Mouse (Mus musculus) ES-Bruce4 (cell line): ENCODE measurements at regions not wholly inside any gene's neighbourhood (a gene's known extent, or its start where the extent isn't known, plus 50 kb on each side); places are given as distances from the start of the nearest gene placed in this dataset.

ENCODE experiments used
- H3K27ac ChIP-seq: 2 replicates; pipeline ENCODE4 v1.5.1; 2012; ENCODE audit warnings: low read length, inconsistent platforms; ENCODE audit not compliant: insufficient read depth
- H3K27me3 ChIP-seq: 2 replicates; pipeline ENCODE4 v1.6.1; 2012; ENCODE audit warnings: mild to moderate bottlenecking, low read length, inconsistent platforms; ENCODE audit not compliant: control insufficient read depth, poor library complexity, insufficient read depth, severe bottlenecking
- H3K36me3 ChIP-seq: 2 replicates; pipeline ENCODE4 v1.6.1; 2012; ENCODE audit warnings: inconsistent platforms, mild to moderate bottlenecking, low read length, moderate library complexity; ENCODE audit not compliant: control insufficient read depth, poor library complexity, insufficient read depth, severe bottlenecking
- H3K4me1 ChIP-seq: one replicate; pipeline ENCODE4 v1.8.1; 2011; ENCODE audit warnings: low read length; ENCODE audit not compliant: control insufficient read depth, insufficient read depth
- H3K4me3 ChIP-seq: 2 replicates; pipeline ENCODE4 v1.5.1; 2011; ENCODE audit warnings: low read depth, mild to moderate bottlenecking, low read length
- H3K9ac ChIP-seq: 2 replicates; pipeline ENCODE4 v1.6.1; 2012; ENCODE audit warnings: low read depth, mild to moderate bottlenecking, inconsistent platforms; ENCODE audit not compliant: poor library complexity, severe bottlenecking
- H3K9me3 ChIP-seq: replicated peaks from 2 replicates; pipeline ENCODE4 v1.6.1; 2012; ENCODE audit warnings: mild to moderate bottlenecking, low read length, inconsistent platforms; ENCODE audit not compliant: control insufficient read depth, poor library complexity, insufficient read depth, severe bottlenecking
- CTCF ChIP-seq: IDR thresholded peaks from one replicate; pipeline ENCODE4 v1.8.1; 2011; ENCODE audit warnings: low read depth, low read length
- EP300 ChIP-seq: IDR thresholded peaks from 2 replicates; pipeline ENCODE4 v1.6.1; 2011; ENCODE audit warnings: low read depth, low read length; ENCODE audit not compliant: insufficient read depth
- POLR2A ChIP-seq: IDR thresholded peaks from one replicate; pipeline ENCODE4 v1.8.1; 2011; ENCODE audit warnings: low read length; ENCODE audit not compliant: insufficient read depth

DNA sequence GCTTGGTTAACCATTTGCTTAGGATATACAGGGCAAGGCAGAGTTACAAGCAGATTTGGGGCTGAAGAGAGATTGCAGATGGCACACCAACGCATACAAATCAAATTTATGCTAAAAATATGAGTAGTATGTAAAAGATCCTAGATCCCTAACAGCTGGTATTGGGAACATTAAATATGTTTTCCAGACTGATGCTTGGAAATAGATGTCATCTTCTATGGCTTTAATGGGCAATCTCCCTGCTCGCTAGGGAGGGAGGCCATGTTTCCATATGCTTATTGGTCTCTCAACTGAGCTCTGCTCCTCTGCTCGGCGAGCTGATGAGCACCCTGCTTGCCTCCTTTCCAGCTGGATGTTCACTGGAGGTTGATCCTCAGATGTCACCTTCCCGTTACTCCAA is 82.0 kb upstream of the Slc35f3 start:
- Histone ChIP-seq H3K27ac (no peak overlapping the region), H3K27me3 (no peaks in the 10 kb centered on the region), H3K4me3 (no peak overlapping the region), H3K9me3 (no peaks in the 10 kb centered on the region), H3K36me3 (no peaks in the 10 kb centered on the region), H3K9ac (no peak overlapping the region), H3K4me1 (no peaks in the 10 kb centered on the region)
- TF ChIP-seq CTCF, result no peak
- no peak for TF ChIP-seq POLR2A
- TF ChIP-seq EP300, result no peak

DNA sequence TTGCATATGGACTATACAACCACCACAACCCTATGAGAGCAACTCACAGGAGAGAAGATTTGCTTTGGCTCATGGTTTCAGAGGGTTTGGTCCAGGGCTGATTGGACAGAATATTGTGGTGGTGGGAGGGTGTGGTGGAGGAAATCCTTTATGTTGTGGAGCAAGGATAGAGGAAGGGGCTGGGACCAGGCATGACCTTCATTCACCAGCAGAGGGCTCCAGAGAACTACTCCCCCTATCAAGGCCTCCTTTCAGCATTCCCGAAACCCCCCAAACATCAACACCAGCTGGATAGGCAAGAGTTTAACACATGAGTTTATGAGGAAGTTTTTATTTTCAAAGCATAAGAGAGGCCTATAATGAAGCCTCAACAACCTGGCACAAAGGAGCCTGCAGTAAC is 76.7 kb upstream of the Slc35f3 start:
- Histone ChIP-seq H3K9me3 (no peaks in the 10 kb centered on the region), H3K4me3 (no peak overlapping the region), H3K9ac (no peak overlapping the region), H3K4me1 (no peaks in the 10 kb centered on the region), H3K27ac (no peak overlapping the region), H3K27me3 (no peaks in the 10 kb centered on the region), H3K36me3 (no peaks in the 10 kb centered on the region)
- TF ChIP-seq CTCF (peak; percentile 44), EP300 (no peak), POLR2A (no peak)

DNA sequence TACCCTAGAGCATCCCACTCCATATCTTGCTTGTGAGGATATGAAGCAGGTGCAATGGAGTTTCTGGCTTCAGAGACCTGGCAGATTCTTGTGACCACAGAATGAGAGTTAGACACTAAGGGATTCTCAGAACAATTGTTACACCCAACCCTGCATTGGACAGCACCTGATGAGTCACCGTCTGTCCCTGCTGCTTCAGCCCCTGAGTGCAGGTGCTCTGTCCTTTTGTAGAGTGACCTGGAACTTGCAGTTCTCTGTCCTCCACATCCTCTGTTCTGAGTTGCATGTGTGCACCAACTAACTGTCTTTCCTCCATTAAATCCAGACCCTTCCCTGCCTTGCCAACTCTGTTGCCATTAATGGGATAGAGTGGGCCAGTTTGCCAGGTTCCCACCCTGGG is 66.6 kb upstream of the Slc35f3 start:
- H3K9ac ChIP-seq, result no peak overlapping the region
- TF ChIP-seq EP300, result no peak
- H3K9me3 ChIP-seq, result peaks cover 19% of the 10 kb centered on the region
- H3K4me3 ChIP-seq, result no peak overlapping the region
- no peaks in the 10 kb centered on the region for H3K27me3 ChIP-seq
- H3K4me1 ChIP-seq, result no peaks in the 10 kb centered on the region
- no peak overlapping the region for H3K27ac ChIP-seq
- H3K36me3 ChIP-seq, result no peaks in the 10 kb centered on the region

DNA sequence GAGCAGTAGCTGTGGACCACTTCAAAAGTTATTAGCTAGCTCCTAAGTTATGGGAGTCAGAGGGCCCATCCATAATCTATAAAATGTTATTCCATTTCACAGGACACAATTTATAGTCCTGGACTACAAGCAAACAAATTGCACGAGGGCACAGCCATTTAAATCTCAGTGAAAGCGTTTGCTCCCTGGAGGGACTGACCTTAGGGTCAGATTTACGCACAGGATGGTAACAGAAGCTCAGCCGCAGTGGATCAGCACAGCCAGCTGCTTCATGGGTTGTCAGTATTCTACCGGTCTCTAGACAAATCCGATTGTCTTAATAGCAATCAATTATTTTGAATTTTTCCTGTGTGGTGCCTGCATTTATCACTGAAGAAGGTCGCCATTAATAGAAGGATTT is 65.8 kb upstream of the Slc35f3 start:
- TF ChIP-seq POLR2A (no peak), CTCF (no peak)
- H3K27me3 ChIP-seq, result no peaks in the 10 kb centered on the region
- H3K36me3 ChIP-seq, result no peaks in the 10 kb centered on the region
- no peaks in the 10 kb centered on the region for H3K4me1 ChIP-seq
- no peak overlapping the region for H3K9ac ChIP-seq
- H3K27ac ChIP-seq, result no peak overlapping the region
- peaks cover 19% of the 10 kb centered on the region for H3K9me3 ChIP-seq
- H3K4me3 ChIP-seq, result no peak overlapping the region

DNA sequence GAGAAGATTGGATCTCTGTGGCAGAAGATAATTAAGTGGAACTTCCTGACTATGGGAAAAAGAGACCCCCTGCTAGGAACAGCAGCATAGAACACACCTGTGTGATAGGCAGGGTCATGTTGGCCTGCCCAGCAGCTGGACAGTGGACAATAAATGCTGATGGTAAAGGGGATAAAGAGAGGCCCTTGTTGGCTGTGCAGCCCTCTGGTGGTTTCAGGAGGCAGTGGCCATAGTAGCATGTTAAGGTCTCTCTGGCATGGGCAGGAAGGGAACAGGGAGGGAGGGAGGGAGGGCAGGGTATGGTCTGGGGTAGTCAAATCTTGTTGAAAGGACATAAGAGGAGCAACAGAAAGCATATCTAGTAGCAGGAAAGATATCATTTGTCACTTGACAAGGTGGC is 58.7 kb upstream of the Slc35f3 start:
- H3K27me3 ChIP-seq, result no peaks in the 10 kb centered on the region
- H3K4me1 ChIP-seq, result no peaks in the 10 kb centered on the region
- H3K36me3 ChIP-seq, result no peaks in the 10 kb centered on the region
- TF ChIP-seq POLR2A (no peak), EP300 (no peak), CTCF (no peak)
- H3K9ac ChIP-seq, result no peak overlapping the region
- no peak overlapping the region for H3K4me3 ChIP-seq
- H3K27ac ChIP-seq, result no peak overlapping the region
- H3K9me3 ChIP-seq, result no peaks in the 10 kb centered on the region

DNA sequence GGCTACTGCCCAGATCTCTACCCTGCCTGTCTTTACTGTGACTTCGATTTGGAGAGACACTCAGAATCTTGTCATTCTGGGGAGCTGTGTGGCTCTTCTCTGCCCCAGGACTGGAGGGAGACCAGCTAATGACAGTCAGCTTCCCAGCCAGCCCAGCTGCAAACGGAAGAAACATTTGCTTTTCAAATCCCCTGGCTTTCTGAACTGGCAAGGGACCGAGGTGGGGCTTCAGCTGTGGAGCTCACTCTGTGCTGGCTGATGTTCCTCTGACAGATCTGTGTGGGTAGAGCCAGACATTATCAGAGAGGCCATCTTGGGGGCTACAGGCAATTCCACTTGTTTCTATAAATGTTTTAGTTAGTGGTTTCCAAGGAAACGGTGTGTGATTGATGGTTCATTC is 54.0 kb upstream of the Slc35f3 start:
- Histone ChIP-seq H3K27ac (no peak overlapping the region), H3K36me3 (no peaks in the 10 kb centered on the region), H3K9me3 (no peaks in the 10 kb centered on the region), H3K4me1 (no peaks in the 10 kb centered on the region), H3K4me3 (no peak overlapping the region), H3K9ac (no peak overlapping the region), H3K27me3 (no peaks in the 10 kb centered on the region)
- no peak for TF ChIP-seq POLR2A
- no peak for TF ChIP-seq EP300
- no peak for TF ChIP-seq CTCF
